Mouse (Mus musculus) frontal cortex, postnatal 36 days (tissue): ENCODE data around the gene Fitm1.

Experiments
- DNase-seq, 2 experiments: peaks; one replicate each; pipeline ENCODE4 v3.0.0; 2022; ENCODE audit warnings: low spot score in 2 of 2

Gene Fitm1

DNA sequence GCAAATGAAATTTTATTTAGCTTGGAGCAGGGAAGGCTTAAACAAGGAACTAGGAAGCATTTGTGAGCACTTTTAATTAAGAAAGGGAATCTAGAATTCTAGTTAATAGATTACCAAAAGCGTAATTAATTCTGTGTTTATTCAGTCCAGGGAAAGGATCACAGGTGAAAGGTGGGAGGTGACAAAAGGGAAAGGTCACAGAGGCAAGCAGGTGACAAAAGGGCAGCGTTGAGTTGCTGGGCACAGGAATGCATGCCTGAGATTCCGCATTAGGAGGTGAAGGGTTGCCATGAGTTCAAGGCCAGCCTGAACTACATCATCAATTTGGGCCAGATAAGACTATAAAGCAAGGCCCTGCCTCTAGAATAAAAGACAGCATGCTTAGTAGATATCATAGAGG lies 7.9 kb upstream of the Fitm1 start:
- no peak for DNase-seq

DNA sequence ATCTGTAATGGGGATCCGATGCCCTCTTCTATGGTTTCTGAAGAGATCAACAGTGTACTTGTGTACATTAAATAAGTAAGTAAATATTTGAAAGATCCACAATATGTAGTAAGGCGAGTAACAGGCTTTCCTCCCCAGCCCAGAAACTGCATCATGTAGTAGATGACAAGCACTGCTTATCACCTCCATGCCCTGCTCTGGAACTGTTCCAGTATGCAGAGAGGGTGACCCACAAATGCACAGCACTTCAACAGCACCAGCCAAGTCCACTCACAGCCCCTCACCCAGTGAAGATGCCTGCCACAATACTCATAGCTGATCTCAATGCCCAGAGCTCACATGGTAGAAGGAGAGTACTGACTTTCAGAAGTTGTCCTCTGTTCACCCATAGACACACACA lies 4.8 kb upstream of the Fitm1 start:
- no peak for DNase-seq

GRCm38 (mm10) chr14:55571760-55572159 lies 3.7 kb upstream of the Fitm1 start:
- DNase-seq: no peak

GRCm38 (mm10) chr14:55575711-55576110 lies 294 bp downstream of the Fitm1 start:
- DNase-seq: no peak

DNA sequence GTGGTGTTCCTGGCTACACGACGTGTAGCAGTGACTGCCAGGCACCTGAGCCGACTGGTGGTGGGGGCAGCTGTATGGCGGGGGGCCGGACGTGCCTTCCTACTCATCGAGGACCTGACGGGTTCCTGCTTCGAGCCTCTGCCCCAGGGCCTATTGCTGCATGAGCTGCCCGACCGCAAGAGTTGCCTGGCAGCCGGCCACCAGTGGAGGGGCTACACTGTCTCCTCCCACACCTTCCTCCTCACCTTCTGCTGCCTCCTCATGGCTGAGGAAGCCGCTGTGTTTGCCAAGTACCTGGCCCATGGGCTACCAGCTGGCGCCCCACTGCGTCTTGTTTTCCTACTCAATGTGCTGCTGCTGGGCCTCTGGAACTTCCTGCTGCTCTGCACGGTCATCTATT lies 959 bp downstream of the Fitm1 start:
- no peak for DNase-seq

DNA sequence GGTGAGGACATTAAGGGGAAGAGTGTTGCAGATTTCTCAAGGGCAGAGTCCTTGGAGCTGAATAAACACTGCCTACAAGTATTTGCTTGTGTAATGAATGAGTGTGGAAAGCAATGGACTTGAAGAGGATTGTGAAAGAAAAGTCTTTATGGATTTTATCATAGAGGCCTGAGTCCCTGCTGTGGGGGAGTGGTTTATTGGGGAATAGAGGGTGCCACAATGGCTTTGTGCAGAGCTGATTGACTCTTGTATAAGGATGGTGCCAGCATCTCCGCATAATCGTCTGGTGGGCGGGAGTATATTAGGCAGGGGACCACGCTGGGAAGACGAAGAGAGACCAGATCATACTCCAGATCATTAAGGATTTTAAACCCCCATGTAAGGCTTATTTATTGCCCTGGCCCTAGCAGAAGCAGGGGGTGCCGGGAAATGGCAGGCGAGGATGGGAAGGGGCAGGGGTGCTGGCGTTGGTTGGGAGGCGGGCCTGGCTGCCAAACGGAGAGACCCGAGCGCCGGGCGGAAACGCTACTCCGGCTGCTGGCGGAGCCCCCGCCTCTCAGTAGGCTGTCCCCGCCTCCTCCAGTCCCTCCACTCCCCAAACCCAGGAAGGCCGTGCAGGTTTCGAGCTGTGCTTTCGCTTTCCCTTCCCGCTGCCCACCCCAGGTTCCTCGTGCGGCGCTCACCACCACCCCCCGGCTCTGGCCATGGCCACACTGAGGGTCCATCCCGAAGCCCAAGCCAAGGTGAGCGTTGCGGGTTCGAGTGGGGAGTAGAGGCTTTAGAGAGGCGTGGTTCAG lies 2.7 kb downstream of the Fitm1 start, which contains the start of gene Psme1:
Psme1 (plus strand) TSS at position 253 of the 797 bp plus-strand sequence.
- peak; percentile 62 to 69 for DNase-seq

DNA sequence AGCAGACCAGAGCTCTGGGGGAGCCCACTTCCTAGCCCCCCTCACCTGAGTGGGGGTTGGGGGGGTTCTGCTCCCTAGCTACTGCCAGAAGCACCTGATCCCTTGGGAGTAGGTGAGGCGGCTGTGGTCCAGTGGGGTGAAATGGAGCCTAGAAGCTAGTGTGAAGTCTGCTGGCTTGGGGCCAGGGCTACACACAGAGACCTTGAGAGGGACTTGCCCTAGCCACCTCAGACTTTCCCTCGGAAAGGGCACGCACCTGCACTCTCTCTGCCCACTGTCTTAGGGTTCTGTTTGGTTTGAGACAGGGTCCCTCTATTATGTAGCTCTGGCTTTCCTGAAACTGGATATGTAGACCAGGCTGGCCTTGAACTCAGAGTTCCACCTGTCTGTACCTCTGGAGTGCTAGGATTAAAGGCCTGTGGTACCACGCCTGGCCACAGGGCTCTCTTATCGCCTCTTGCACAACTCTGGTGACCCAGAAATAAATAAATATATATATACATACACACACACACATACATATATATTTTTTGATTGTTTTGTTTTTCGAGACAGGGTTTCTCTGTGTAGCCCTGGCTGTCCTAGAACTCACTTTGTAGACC lies 3.4 kb downstream of the Fitm1 start:
- peak in 1 of 2 experiments; percentile 24 for DNase-seq

- DNase-seq: no peak
These were observed 4.4 kb downstream of the Fitm1 start for GRCm38 (mm10) chr14:55579511-55580496.

- DNase-seq: no peak
These were observed 5.3 kb downstream of the Fitm1 start for GRCm38 (mm10) chr14:55580731-55581130.

- no peak for DNase-seq
These were observed 6.7 kb downstream of the Fitm1 start for GRCm38 (mm10) chr14:55581981-55582681.

DNA sequence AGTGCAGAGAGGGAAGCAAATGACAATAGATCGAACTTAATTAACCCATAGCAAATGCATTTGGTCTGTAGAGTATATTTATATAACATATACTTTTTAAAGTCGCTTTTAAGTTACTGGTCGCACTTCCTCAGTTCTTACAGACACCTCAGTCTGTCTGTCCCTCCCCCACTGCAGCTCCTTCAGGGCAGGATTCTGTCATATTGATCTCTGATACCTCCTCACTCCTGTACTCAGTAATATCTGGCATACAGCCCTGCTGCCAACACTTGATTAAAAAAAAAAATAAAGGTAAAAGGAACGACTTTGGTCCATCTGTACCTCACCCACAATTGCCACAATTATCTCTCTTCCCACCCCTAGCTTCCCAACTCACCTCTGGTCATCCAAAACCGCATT lies 8.9 kb downstream of the Fitm1 start:
- no peak for DNase-seq

DNA sequence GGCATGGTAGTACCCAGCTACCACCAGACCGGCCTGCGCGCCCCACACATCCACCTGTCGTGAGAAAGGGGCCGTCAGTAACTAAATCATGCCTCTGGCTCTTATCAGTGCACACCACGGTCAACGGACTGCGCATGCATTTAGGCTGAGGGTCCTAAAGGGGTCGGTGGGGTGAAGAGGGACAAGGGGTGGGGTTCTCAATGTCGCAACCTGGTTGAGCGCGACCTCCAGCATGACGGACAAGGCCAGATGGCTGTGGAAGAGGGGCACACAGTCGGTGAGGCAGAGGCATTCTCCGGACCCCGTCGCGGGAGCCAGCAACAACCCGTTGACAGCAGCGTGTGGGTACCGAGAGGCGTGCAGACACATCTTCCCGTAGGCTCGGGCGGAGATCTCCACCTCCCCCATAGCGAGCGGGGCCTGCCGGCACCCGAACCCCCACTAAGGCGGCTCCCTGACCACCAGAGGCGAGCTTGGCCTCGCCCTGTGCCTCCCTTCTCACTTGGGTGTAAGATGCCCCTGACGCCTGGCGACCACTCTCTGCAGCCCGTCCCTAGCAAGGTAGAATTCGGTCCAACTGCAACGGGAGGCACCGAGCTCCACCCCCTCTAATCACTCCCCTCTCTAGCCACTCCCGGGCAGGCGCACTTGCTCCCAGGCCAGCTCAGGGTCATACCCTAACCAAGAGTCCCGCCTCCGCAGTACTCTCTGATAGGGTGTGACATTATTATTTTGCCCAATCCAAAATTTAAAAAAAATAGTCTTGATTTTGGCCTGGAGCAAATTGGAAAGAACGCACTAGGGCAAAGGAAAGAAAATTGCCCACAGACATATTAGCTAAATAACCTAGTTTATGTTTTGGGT lies 9.5 kb downstream of the Fitm1 start, which contains the start of gene Emc9:
Emc9 (minus strand) TSS at position 601 of the 864 bp plus-strand sequence.
- peak; percentile 64 to 67 for DNase-seq

- no peak for DNase-seq
These were observed 10.1 kb downstream of the Fitm1 start for GRCm38 (mm10) chr14:55585566-55585960.

DNA sequence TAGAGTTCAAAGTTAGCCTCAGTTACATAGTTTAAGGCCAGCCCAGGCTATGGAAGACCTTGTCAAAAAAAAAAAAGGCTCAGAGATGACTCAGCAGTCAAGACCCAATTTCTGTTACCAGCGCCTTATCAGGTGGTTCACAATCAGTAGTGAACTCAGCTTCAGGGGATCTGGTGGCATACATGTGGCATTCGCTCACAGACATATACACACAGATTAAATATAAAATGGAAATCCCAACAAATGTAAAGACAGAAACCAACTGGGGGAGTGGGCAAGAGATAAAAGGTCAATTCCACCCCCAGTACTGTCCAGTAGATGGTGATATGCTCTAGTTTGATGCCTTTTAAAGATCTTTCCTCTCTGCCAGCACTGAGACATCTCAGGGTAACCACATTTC lies 10.7 kb downstream of the Fitm1 start:
- DNase-seq: no peak

- no peak for DNase-seq
These were observed 13.9 kb downstream of the Fitm1 start for GRCm38 (mm10) chr14:55589271-55589670.

- no peak for DNase-seq
These were observed 14.5 kb downstream of the Fitm1 start for GRCm38 (mm10) chr14:55589771-55590448.

- peak; percentile 90 to 93 for DNase-seq
These were observed 15.4 kb downstream of the Fitm1 start, which contains the start of gene Psme2 for GRCm38 (mm10) chr14:55590748-55591330. Psme2 (minus strand) TSS chr14:55591113.

DNA sequence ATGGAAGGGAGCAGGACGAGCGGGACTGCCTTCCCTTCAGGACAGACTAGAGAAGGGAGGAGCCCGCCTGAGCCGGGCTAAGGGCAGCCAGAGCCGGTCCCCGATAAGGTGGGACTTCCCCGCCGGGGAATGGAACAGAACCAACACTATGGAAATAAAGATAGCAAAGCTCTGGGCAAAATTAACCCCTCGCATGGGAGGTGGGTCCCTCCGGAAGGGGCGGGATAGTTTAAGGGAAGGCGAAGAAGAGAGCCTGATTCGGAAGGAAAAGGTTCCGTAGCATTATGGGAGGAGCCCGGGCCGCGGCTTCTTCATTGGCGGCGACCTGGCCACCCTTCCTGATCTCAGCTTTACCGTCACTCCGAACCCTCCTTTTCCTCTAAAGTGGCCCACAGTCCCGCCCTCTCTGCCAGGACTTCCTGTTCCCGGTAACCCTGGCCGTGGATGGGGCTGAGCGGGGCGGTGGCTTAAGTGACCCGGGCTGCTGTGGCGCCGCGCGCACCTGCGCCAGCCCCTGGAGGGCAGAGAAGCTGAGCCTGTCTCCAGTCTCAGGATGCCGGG lies 16.0 kb downstream of the Fitm1 start, which contains the start of gene Rnf31:
Rnf31 (plus strand) TSS at position 378 of the 561 bp plus-strand sequence.
- peak; percentile 93 to 96 for DNase-seq

GRCm38 (mm10) chr14:55592226-55592625 lies 16.8 kb downstream of the Fitm1 start:
- no peak for DNase-seq
